ENCODE assay signal across 28 mouse cellular contexts in the genomic region with DNA sequence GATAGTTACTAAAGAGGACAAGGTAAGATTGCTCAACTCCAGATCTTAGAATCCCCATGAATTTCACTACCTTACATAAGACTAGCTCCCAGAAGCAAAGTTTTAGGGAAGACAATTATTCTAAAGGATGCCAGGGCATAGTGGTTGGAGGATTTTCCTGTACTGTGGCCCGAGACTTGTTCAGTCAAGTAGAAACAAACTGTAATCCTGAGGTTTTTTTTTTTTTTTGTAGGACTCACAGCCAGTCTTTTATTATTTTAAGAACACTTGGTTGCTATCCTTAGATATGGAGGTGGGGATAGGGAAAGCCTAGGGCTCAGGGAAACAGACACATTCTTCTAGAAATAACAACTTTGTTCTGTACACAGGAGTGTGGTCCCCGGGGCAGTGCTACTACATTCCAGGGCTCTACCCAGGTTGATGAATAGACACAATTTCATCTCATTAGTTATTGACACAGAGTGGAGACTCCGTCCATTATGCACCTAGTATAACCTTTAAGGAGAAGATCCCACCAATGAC.
DNase-seq lines count a peak whose midpoint lies in the region; ATAC-seq and TF ChIP-seq lines count a peak whose summit lies in the region.
"Had no signal": no experiment of that assay in that cellular context is flagged by ENCODE, and none has a peak within 500 bp of the region (broad histone marks: within the 10 kb centered on the region; RNA-seq: fewer than 3 reads in every experiment).

No protein-coding gene starts in this region.

- no peak for TF ChIP-seq CTCF in Patski (IDR thresholded peaks at IDR 0.05)

- no peak overlapping the region for H3K9ac ChIP-seq in intestine, embryonic 15.5 days
- H3K9ac ChIP-seq: embryonic facial prominence, embryonic 12.5 days; embryonic facial prominence, embryonic 15.5 days; forebrain, embryonic 13.5 days; forebrain, postnatal 0 days; heart, embryonic 12.5 days; heart, embryonic 15.5 days; hindbrain, embryonic 13.5 days had no signal

- H3K36me3 ChIP-seq in intestine, embryonic 15.5 days, result no peaks in the 10 kb centered on the region
- H3K36me3 ChIP-seq: embryonic facial prominence, embryonic 12.5 days; embryonic facial prominence, embryonic 15.5 days; forebrain, embryonic 10.5 days; heart, embryonic 12.5 days; heart, embryonic 15.5 days; hindbrain, embryonic 10.5 days; hindbrain, embryonic 13.5 days had no signal

- WGBS in intestine, embryonic 15.5 days, result 79% methylated on average over 3 of the region's 3 CpGs

- H3K27ac ChIP-seq in intestine, embryonic 15.5 days, result no peak overlapping the region
- H3K27ac ChIP-seq: embryonic facial prominence, embryonic 12.5 days; embryonic facial prominence, embryonic 15.5 days; forebrain, embryonic 10.5 days; forebrain, embryonic 13.5 days; heart, embryonic 15.5 days; hindbrain, embryonic 10.5 days; hindbrain, embryonic 13.5 days had no signal

- POLR2A ChIA-PET in Patski (lab: Charles Lee), result interaction anchor here (0.7 kb wide), 1 partner anchor 263 kb away, joined by 4 read pairs; no protein-coding TSS in a partner anchor

- no peak overlapping the region for H3K4me2 ChIP-seq in intestine, embryonic 15.5 days (replicated peaks)
- H3K4me2 ChIP-seq: embryonic facial prominence, embryonic 12.5 days; embryonic facial prominence, embryonic 15.5 days; forebrain, embryonic 13.5 days; heart, embryonic 12.5 days; heart, embryonic 15.5 days; hindbrain, embryonic 13.5 days had no signal

- CTCF ChIA-PET in Patski (lab: Charles Lee), result no interaction called here

- ATAC-seq in Patski, result peak; percentile 83
- ATAC-seq in intestine, embryonic 15.5 days, result no peak
- ATAC-seq: forebrain, postnatal 0 days; hindbrain, embryonic 16.5 days; intestine, embryonic 16.5 days had no signal

- intact Hi-C loops in gastrocnemius, postnatal 36 days (cut with DNase I), result no loop called here

- peak; percentile 46 for DNase-seq in 3134 (ENCODE audit: extremely low read depth, insufficient read length, low spot score)
- DNase-seq in Patski (ENCODE audit: low read depth, low spot score), result peak; percentile 73
- peak; percentile 95 for DNase-seq in fat pad, adult 2 months (ENCODE audit: extremely low read depth, low read depth, low spot score)
- DNase-seq in yolk sac, embryonic 10.5 days (ENCODE audit: low spot score), result no peak
- DNase-seq in gastrocnemius, postnatal 36 days, result no peak
- DNase-seq: adrenal gland, postnatal 10 days; adrenal gland, postnatal 36 days; cerebellum, adult 11 months; cerebellum, adult 2 months; cerebellum, adult 9-11 months; forebrain, postnatal 0 days; gastrocnemius, postnatal 10 days; heart, adult 18-20 months; heart, postnatal 10 days; heart, postnatal 36 days; kidney, adult 18-20 months had no signal

- no peaks in the 10 kb centered on the region for H3K27me3 ChIP-seq in Patski
- H3K27me3 ChIP-seq in intestine, embryonic 15.5 days (replicated peaks), result no peaks in the 10 kb centered on the region
- H3K27me3 ChIP-seq: embryonic facial prominence, embryonic 12.5 days; embryonic facial prominence, embryonic 15.5 days; forebrain, embryonic 13.5 days; heart, embryonic 12.5 days; heart, embryonic 15.5 days; hindbrain, embryonic 13.5 days had no signal

- no peaks in the 10 kb centered on the region for H3K4me1 ChIP-seq in intestine, embryonic 15.5 days (replicated peaks)
- H3K4me1 ChIP-seq: embryonic facial prominence, embryonic 12.5 days; embryonic facial prominence, embryonic 15.5 days; forebrain, embryonic 10.5 days; forebrain, embryonic 13.5 days; heart, embryonic 15.5 days; hindbrain, embryonic 10.5 days; hindbrain, embryonic 13.5 days had no signal

- no peaks in the 10 kb centered on the region for H3K9me3 ChIP-seq in intestine, embryonic 15.5 days
- H3K9me3 ChIP-seq: embryonic facial prominence, embryonic 12.5 days; embryonic facial prominence, embryonic 15.5 days; forebrain, embryonic 10.5 days; forebrain, embryonic 13.5 days; heart, embryonic 12.5 days; heart, embryonic 15.5 days; hindbrain, embryonic 10.5 days; hindbrain, embryonic 13.5 days had no signal

- in situ Hi-C loops in Patski (cut with MboI; ENCODE audit: low pct_unique_long_range_greater_than_20kb), result loop anchor here (10.0 kb wide), 3 partner anchors 271 to 579 kb away; no protein-coding TSS in a partner anchor

- no peak overlapping the region for H3K4me3 ChIP-seq in intestine, embryonic 15.5 days (replicated peaks)
- H3K4me3 ChIP-seq: embryonic facial prominence, embryonic 12.5 days; embryonic facial prominence, embryonic 15.5 days; erythroblast, embryonic 14.5 days; forebrain, embryonic 10.5 days; forebrain, embryonic 13.5 days; heart, embryonic 12.5 days; heart, embryonic 15.5 days; hindbrain, embryonic 10.5 days; hindbrain, embryonic 13.5 days had no signal

Comparison
In these comparisons a context has a peak if more than half of its experiments do, and no peak if none do; other contexts are left out.
1. DNase-seq: peak in 3134 (single experiment), Patski (single experiment) and fat pad, adult 2 months (single experiment); none in yolk sac, embryonic 10.5 days (single experiment) and gastrocnemius, postnatal 36 days (0 of 2).